Mouse (Mus musculus) intestine, embryonic 16.5 days (tissue): ENCODE data around the gene Ephb2. TPM values are rescaled to one million over a fixed set of nuclear protein-coding genes. Genes with fewer than 3 reads are reported as not detected.

ENCODE experiments used
- ATAC-seq: fragments of 200-750 bp; cut with Nextera tagmentation; 2 replicates; pipeline ENCODE4 v1.8.0; 2017; ENCODE audit warnings: moderate TSS enrichment, moderate library complexity
- H3K27ac ChIP-seq: fragments of 300-500 bp; sonication (generic); 2 replicates; pipeline ENCODE4 v1.5.1; 2014; ENCODE audit warnings: mild to moderate bottlenecking, low read length
- H3K27me3 ChIP-seq: fragments of 300-500 bp; sonication (generic); replicated peaks from 2 replicates; pipeline ENCODE4 v1.6.1; 2014; ENCODE audit warnings: low read length, control low read depth, mixed read lengths; ENCODE audit not compliant: control insufficient read depth, insufficient read depth
- H3K36me3 ChIP-seq: fragments of 300-500 bp; sonication (generic); 2 replicates; pipeline ENCODE4 v1.6.1; 2014; ENCODE audit warnings: low read length, control low read depth; ENCODE audit not compliant: control insufficient read depth, insufficient read depth
- H3K4me1 ChIP-seq: fragments of 300-500 bp; sonication (generic); 2 replicates; pipeline ENCODE4 v1.6.1; 2014; ENCODE audit warnings: low read length, control low read depth, mixed read lengths; ENCODE audit not compliant: control insufficient read depth, insufficient read depth
- H3K4me2 ChIP-seq: fragments of 300-500 bp; sonication (generic); 2 replicates; pipeline ENCODE4 v1.6.1; 2014; ENCODE audit warnings: low read depth, low read length, control low read depth
- H3K4me3 ChIP-seq: fragments of 300-500 bp; sonication (generic); 2 replicates; pipeline ENCODE4 v1.5.1; 2014; ENCODE audit warnings: mild to moderate bottlenecking, low read length
- H3K9ac ChIP-seq: fragments of 300-500 bp; sonication (generic); 2 replicates; pipeline ENCODE4 v1.6.1; 2014; ENCODE audit warnings: low read depth, low read length
- H3K9me3 ChIP-seq: fragments of 300-500 bp; sonication (generic); 2 replicates; pipeline ENCODE4 v1.6.1; 2016; ENCODE audit warnings: low read length, control low read depth; ENCODE audit not compliant: control insufficient read depth
- WGBS: fragments of 180-500 bp; shearing (Covaris S2); extraction: QIAGEN DNeasy Blood & Tissue Kit; methylation state at CpG from one replicate; pipeline ENCODE4 v1.1.7; 2014; 5-methylcytosine and 5-hydroxymethylcytosine counted together
- polyA plus RNA-seq: library from polyadenylated mRNA; unstranded; fragments of >200 nt; fragmentation: Nextera tagmentation; extraction: Ambion mirVana; gene quantifications from 2 replicates; pipeline ENCODE4 v1.2.1, GENCODE M21; 2015

The Ephb2 gene
- polyA plus RNA-seq, 1 experiment from 2014 or later = 3.5 TPM

DNA sequence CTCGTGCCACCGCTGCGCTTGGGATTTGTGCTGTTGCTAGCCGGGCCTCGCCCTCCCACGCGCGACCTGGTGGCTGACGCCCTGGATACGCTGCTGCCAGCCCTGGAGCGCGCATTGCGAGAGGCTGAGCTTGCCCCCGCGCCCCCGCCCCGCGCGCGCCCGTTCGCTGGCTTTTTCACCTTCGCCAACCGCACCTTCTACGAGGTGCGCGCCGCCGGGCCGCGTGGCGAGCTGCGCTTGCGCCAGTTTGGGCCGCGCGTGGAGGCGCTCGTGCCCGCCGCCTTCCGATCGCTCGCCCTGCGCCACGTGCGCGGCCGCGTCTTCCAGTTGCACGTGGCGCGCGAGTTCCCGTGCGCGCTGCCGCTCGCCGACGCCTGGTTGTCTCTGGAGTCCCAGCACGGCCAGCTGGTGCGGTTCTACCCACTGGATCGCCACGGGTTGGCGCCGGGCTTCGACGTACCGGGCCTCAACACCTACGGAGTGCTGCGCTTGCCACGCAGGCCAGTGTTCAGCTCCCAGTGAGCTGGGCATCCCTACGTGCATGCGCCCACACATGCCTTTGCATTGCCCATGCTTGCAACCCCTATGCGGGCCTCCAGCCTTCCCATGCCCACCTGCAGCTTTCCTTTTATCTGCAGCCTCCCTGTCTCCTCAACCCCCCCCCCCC, 198.1 kb downstream of the Ephb2 start:
- Histone ChIP-seq H3K36me3 (no peaks in the 10 kb centered on the region), H3K27me3 (peaks cover 22% of the 10 kb centered on the region), H3K9me3 (no peaks in the 10 kb centered on the region), H3K4me2 (peak overlapping the region; percentile 83), H3K4me3 (peak overlapping the region; percentile 45), H3K27ac (no peak overlapping the region), H3K9ac (peak overlapping the region; percentile 41), H3K4me1 (peaks cover 8% of the 10 kb centered on the region)
- 2% methylated on average over 75 of the region's 76 CpGs for WGBS
- ATAC-seq = peak; percentile 50

DNA sequence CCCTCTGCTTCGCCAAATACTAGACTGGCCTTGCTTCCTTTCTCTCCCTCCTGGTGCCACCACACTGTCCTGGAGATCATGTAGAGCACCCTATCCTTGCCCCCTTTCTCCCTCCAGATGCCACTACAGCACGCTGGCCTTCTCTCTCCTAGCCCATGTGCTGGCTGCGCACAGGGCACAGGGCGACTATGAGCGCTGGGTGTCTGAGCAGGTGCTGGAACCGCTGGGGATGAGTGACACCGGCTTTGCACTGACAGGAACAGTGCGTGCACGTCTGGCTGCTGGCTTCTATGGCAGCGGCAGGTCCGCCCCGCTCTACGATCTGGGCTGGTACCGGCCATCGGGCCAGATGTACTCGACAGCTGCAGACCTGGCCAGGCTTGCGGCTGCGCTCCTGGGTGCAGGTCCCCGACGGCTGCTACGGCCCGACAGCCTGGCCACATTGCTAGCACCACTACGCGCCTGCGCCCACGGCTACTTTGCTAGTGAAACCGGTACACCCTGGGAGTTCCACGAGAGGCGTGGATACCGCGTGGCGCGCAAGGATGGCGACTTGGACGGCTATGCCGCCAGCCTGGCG, 198.7 kb downstream of the Ephb2 start:
- peak; percentile 40; the same call in 1 of the 2 replicates for ATAC-seq
- Histone ChIP-seq H3K9ac (peak overlapping the region; percentile 41), H3K36me3 (no peaks in the 10 kb centered on the region), H3K27me3 (peaks cover 22% of the 10 kb centered on the region), H3K27ac (no peak overlapping the region), H3K4me3 (peak overlapping the region; percentile 45), H3K4me1 (peaks cover 8% of the 10 kb centered on the region), H3K9me3 (no peaks in the 10 kb centered on the region), H3K4me2 (peak overlapping the region; percentile 83)
- WGBS = 19% methylated on average over 37 of the region's 37 CpGs

DNA sequence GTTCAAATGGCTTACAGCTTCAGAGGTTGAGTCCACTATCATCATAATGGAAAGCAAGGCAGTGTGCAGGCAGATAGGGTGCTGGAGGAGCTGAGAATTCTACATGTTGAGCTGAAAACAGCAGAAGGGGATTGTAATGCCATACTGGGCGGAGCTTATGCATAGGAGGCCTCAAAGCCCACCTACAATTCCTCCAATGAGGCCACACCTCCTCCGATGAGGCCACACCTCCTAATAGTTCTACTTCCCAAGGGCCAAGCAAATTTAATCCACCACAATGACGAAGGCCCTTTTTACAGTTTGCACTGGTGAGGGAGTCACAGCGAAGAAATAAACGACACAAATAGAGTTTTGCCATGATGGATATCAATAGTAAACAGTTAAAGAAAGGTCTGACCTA, 199.3 kb downstream of the Ephb2 start:
- Histone ChIP-seq H3K9ac (no peak overlapping the region), H3K36me3 (no peaks in the 10 kb centered on the region), H3K4me3 (no peak overlapping the region), H3K27ac (no peak overlapping the region), H3K27me3 (peaks cover 22% of the 10 kb centered on the region), H3K4me1 (peaks cover 8% of the 10 kb centered on the region), H3K9me3 (no peaks in the 10 kb centered on the region), H3K4me2 (no peak overlapping the region)
- 63% methylated on average over 5 of the region's 5 CpGs for WGBS
- no peak for ATAC-seq

DNA sequence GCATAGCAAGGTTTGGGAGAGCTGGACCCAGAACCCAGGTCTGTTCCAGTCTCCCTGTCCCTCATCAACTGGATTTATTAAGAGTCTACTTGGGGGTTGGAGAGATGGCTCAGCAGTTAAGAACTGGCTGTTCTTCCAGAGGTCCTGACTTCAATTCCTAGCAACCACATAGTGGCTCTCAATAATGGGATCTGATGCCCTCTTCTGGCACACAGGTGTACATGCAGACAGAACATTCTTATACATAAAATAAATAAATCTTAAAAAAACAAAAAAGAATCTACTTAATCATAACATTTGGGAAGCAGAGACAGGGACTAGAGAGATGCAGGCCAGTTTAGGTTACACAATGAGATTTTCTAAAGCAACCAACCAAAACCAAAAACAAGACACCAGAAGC, 199.8 kb downstream of the Ephb2 start:
- H3K9ac ChIP-seq = no peak overlapping the region
- no peaks in the 10 kb centered on the region for H3K36me3 ChIP-seq
- peaks cover 11% of the 10 kb centered on the region for H3K4me1 ChIP-seq
- no peak overlapping the region for H3K4me3 ChIP-seq
- no peak overlapping the region for H3K27ac ChIP-seq
- no peak for ATAC-seq
- H3K9me3 ChIP-seq = no peaks in the 10 kb centered on the region
- no peak overlapping the region for H3K4me2 ChIP-seq
- peaks cover 22% of the 10 kb centered on the region for H3K27me3 ChIP-seq

DNA sequence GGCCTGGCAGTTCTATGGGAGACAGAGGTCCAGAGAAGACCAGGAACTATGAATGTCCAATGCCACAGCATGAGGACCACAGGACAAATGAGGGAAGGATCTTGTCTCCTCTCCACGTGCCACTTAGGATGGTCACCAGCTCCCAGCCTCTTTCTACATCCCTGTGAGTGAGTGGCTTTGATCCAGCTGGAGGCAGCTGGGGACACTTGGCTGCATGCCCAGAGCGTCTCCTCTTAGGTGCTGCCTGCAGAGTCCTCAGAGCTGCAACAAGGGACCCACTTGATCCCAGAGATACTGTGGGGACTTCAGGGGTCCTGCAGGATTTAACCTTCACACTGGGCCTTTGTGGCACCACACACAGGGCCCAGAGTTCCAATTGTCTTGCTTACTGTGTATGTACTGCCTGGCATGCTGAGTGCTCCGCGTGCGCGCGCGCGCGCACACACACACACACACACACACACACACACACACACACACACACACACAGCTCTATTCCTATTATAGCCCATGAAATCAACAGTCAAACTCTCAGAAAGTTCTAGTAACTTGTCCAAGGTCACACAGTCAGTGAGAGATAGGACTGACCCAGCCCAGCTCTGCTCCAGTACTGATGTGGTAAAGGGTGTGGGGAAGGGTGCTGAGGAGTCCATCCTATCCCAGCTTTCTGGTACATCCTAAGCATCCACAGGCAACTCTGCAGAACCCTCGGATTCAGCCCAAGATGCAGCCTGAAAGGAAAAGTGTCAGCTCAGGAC, 204.4 kb downstream of the Ephb2 start:
- Histone ChIP-seq H3K4me1 (0 out of 2 replicates have a peak, but pooled peaks cover 3% of the 10 kb centered on the region), H3K27me3 (peaks cover 1% of the 10 kb centered on the region), H3K9me3 (no peaks in the 10 kb centered on the region), H3K27ac (no peak overlapping the region), H3K4me3 (no peak overlapping the region), H3K9ac (no peak overlapping the region), H3K4me2 (no peak overlapping the region), H3K36me3 (no peaks in the 10 kb centered on the region)
- WGBS = 81% methylated on average over 11 of the region's 11 CpGs
- ATAC-seq = 0 out of 2 replicates have a peak, but pooled peaks have one; percentile 42

DNA sequence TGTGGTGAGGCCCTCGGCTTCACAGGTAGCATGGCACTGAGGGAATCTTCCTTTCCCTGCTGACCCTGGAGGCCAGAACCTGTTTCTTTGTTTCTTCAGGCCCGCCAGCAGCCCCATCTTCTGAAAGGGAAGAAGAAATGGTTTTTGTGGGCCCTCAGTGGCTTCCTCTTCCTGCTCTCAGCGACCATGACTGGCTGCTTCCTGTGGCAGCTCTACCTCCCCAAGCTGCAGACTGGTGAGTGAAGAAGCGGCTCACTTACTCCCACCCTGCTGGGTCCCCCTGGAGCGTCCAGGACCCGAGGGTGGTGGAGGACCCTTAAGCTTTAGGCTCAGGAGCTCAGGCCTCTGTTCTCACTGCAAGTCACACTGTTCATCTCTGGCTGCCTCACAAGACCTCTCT, 209.2 kb downstream of the Ephb2 start:
- Histone ChIP-seq H3K4me2 (no peak overlapping the region), H3K4me1 (0 out of 2 replicates have a peak, but pooled peaks cover 3% of the 10 kb centered on the region), H3K27me3 (no peaks in the 10 kb centered on the region), H3K4me3 (no peak overlapping the region), H3K9me3 (no peaks in the 10 kb centered on the region), H3K27ac (no peak overlapping the region), H3K36me3 (no peaks in the 10 kb centered on the region), H3K9ac (no peak overlapping the region)
- 63% methylated on average over 6 of the region's 6 CpGs for WGBS
- no peak for ATAC-seq

DNA sequence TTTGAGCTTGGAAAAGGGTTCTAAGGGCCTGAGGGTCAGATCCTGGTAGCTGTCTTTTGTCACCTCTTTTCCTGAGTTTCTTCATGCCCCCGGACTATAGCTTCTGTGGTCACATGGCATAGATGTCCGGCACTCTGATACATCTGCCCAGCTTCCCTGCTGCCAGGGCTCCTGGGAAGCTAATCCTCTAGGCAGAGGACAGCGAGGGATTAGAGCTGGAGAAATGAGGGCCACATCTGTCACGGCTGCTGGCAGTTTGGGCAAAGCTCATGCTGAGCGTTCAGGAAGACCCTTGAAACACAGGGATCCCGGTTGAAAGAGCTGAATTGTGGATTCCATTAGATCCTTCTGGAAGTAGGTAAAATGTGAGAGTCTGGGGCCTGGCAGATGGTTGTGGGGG, 213.4 kb downstream of the Ephb2 start, which contains the start of gene Lactbl1:
TSS of gene Lactbl1 (plus strand) at position 234 of the 400 bp plus-strand sequence.
- no peak within 1 kb of the TSS for H3K27ac ChIP-seq
- H3K27me3 ChIP-seq = no peaks in the 10 kb centered on the region
- H3K4me2 ChIP-seq = no peak within 1 kb of the TSS
- no peaks in the 10 kb centered on the region for H3K36me3 ChIP-seq
- no peak for ATAC-seq
- 61% methylated on average over 6 of the region's 6 CpGs for WGBS
- H3K9ac ChIP-seq = no peak within 1 kb of the TSS
- H3K4me3 ChIP-seq = no peak within 1 kb of the TSS
- H3K9me3 ChIP-seq = no peaks in the 10 kb centered on the region
- H3K4me1 ChIP-seq = no peaks in the 10 kb centered on the region

DNA sequence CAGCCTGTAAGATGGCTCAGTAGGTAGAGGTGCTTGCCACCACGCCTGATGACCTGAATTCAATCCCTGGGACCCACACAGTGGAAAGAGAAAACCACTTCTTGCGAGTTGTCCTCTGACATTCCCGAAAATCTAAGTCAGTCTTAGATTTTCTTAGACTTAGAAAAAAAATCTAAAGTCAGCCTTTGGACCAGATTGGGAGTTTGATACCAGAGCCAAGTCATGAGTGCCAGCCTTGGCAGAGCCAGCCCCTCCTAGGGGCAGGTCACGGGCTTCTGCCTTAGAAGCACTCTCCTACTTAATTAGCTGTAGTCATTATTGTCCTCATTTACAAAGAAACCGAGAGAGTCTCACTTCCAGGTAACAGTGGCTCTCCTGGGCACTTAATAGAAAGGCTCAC, 213.8 kb downstream of the Ephb2 start:
- H3K36me3 ChIP-seq = no peaks in the 10 kb centered on the region
- no peak overlapping the region for H3K4me2 ChIP-seq
- H3K4me3 ChIP-seq = no peak overlapping the region
- H3K27ac ChIP-seq = no peak overlapping the region
- WGBS = 63% methylated on average over 5 of the region's 5 CpGs
- H3K9ac ChIP-seq = no peak overlapping the region
- no peaks in the 10 kb centered on the region for H3K4me1 ChIP-seq
- no peak for ATAC-seq
- H3K9me3 ChIP-seq = no peaks in the 10 kb centered on the region
- H3K27me3 ChIP-seq = no peaks in the 10 kb centered on the region

DNA sequence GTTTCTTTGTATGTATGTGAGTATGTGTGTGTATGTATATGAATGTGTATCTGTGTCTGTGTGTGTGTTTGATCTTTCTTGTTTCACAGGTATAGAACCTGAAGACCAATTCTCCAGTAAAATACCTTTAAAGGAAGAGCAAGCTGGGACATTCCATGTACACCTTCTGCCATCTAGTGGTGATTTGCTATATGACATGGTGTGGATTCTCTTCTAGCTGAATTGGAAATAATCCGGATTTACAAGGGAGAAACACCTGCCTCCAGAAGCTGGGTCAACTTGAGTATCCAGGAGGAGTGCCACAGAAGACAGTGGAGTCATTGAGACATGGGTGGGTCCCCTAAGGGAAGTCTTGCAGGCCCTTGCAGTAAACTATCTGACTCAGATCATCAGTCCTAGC, 214.5 kb downstream of the Ephb2 start:
- H3K36me3 ChIP-seq = no peaks in the 10 kb centered on the region
- no peaks in the 10 kb centered on the region for H3K4me1 ChIP-seq
- WGBS = 0% methylated on average over 1 of the region's 1 CpGs
- no peaks in the 10 kb centered on the region for H3K9me3 ChIP-seq
- no peaks in the 10 kb centered on the region for H3K27me3 ChIP-seq
- ATAC-seq = no peak
- H3K4me3 ChIP-seq = no peak overlapping the region
- H3K27ac ChIP-seq = no peak overlapping the region
- no peak overlapping the region for H3K4me2 ChIP-seq
- H3K9ac ChIP-seq = no peak overlapping the region
